Mouse (Mus musculus): Measurements from ENCODE around the gene Spo11.

Gene Spo11

GRCm38 (mm10) chr2:173010220-173010717 is 32.8 kb downstream of the Spo11 start:
- DNase-seq (ENCODE audit: low spot score), result no peak

DNA sequence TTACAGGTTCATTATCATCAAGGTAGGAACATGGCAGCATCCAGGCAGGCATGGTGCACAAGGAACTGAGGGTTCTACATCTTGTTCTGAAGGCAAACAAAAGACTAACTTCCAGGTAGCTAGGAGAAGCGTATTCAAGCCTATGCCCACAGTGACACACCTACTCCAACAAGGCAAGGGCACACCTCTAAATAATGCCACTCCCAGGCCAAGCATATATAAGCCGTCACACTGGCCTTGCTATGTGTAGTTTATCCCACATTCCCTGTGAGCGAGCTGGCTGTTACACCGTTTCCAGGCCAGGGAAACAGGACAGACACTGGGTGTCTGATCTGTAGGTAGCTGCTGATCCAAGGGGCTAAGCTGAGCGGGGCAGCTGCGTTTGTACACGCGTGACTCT is 33.9 kb downstream of the Spo11 start:
- DNase-seq (ENCODE audit: low spot score), result no peak

- DNase-seq (ENCODE audit: low spot score), result no peak
Measured at GRCm38 (mm10) chr2:173014741-173015287, 37.3 kb downstream of the Spo11 start.

DNA sequence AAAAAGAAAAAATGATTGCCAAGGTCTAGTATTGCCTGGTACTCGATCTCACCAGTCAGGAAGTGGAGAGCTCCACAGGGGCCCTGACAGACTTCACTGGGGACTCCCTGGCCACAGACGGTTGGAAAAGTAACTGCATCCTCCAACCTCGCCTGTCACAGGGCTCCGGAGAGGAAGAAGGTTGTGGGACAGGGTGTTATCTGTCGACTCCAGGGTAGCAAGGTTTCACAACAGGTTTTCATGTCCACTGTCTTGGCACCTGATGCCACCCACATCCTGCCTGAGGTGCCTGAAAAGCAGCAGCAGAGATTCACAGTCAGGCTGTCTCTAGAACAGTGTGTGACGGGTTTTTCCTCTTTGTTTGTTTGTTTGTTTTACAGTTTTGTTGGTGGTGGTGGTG is 40.4 kb downstream of the Spo11 start:
- no peak for DNase-seq (ENCODE audit: low spot score)

DNA sequence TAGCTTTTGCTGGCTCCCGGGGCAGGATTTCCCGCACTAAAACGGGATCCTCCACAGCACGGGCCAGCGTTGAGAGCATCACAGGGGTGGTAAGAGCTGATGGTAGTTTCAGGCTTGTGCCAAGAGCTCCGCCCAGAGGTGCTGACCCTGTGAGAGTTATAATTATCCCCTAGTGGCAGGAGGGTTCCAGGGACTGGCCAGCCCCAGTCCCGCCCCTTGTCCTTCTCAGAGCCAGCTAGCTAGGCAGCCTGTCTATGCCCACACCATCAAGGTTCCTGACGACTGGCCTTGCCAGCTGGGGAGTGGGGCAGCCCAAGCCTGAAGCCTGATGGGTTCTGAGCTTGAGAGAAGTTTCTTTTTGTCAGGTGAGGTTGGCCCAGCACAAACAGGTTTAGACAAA is 41.1 kb downstream of the Spo11 start:
- no peak for DNase-seq (ENCODE audit: low spot score)

- no peak for DNase-seq (ENCODE audit: low spot score)
Measured at GRCm38 (mm10) chr2:173019322-173019721, 41.8 kb downstream of the Spo11 start.

- peak; percentile 81 for DNase-seq (ENCODE audit: low spot score)
Measured at GRCm38 (mm10) chr2:173019790-173020189, 42.3 kb downstream of the Spo11 start.

- no peak for DNase-seq (ENCODE audit: low spot score)
Measured at GRCm38 (mm10) chr2:173020430-173020829, 42.9 kb downstream of the Spo11 start, which contains the start of gene Rbm38. Gene Rbm38 (plus strand): TSS chr2:173020498.

- DNase-seq (ENCODE audit: low spot score), result peak; percentile 93
Measured at GRCm38 (mm10) chr2:173021633-173022055, 44.1 kb downstream of the Spo11 start.

DNA sequence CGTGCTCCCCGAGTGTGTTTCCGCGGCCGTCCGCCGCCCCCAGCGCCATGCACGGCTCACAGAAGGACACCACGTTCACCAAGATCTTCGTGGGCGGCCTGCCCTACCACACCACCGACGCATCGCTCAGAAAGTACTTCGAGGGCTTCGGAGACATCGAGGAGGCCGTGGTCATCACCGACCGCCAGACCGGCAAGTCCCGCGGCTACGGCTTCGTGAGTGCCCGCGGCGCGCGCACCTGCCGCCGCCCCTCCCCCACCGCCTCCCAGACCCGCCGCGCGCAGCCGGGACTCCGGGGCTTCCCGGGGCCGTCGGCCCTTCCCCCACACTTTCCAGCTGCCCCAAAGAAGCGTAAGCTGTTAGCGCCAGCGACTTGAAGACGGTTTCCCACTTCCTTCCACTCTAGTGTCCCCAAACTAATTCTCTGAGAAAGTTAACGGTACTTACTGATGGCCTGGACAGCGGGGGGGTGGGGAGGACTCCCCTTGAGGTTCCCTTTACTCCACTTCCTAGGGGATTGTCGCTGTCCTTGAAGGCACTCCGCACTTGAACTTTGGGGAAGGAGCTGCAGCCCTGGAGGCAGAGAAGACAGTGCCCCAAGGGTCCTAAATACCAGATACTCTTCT is 44.7 kb downstream of the Spo11 start:
- DNase-seq (ENCODE audit: low spot score), result no peak

DNA sequence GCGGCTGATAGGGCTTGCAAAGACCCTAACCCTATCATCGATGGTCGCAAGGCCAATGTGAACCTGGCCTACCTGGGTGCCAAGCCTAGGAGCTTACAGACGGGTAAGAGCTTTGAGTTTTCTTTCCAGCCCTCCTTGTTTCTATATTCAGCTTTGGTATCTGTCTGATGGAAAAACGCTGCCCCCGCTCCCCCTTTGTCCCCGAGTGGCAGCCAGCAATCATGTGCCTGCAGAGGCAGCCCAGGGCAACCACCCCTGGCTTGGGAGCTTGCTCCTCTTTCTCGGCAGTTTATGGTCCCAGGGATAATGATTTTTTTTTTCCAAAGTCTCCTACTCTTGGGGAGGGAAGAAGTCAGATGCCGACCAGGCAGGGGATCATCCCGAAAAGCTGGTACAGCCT is 45.3 kb downstream of the Spo11 start:
- no peak for DNase-seq (ENCODE audit: low spot score)

- no peak for DNase-seq (ENCODE audit: low spot score)
Measured at GRCm38 (mm10) chr2:173023371-173023851, 45.9 kb downstream of the Spo11 start.

DNA sequence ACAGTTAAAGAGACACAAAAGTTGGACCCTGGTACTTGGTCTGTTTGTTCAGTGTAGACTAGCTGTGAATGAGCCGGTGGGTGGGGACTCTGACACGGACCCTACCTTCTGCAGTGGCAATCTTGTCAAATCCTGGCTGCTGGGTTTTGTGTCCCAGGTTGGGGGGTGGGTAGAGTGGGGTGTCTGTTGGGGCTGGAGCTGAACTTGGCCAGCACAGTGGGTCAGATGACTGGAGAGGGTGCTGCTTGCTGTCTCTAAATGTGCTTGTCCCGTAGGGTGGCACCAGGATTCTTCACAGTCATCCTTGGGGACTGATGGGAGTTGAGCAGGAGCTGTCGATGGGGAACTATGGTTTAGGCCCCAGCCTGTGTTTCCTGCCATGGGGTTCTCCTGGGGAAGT is 46.5 kb downstream of the Spo11 start:
- DNase-seq (ENCODE audit: low spot score), result no peak

GRCm38 (mm10) chr2:173024392-173024791 is 46.9 kb downstream of the Spo11 start:
- DNase-seq (ENCODE audit: low spot score), result no peak

- no peak for DNase-seq (ENCODE audit: low spot score)
Measured at GRCm38 (mm10) chr2:173024938-173025337, 47.4 kb downstream of the Spo11 start.

- DNase-seq (ENCODE audit: low spot score), result no peak
Measured at GRCm38 (mm10) chr2:173026286-173026685, 48.8 kb downstream of the Spo11 start.

- no peak for DNase-seq (ENCODE audit: low spot score)
Measured at GRCm38 (mm10) chr2:173026688-173027131, 49.2 kb downstream of the Spo11 start.

- no peak for DNase-seq (ENCODE audit: low spot score)
Measured at GRCm38 (mm10) chr2:173027169-173027823, 49.8 kb downstream of the Spo11 start.

DNA sequence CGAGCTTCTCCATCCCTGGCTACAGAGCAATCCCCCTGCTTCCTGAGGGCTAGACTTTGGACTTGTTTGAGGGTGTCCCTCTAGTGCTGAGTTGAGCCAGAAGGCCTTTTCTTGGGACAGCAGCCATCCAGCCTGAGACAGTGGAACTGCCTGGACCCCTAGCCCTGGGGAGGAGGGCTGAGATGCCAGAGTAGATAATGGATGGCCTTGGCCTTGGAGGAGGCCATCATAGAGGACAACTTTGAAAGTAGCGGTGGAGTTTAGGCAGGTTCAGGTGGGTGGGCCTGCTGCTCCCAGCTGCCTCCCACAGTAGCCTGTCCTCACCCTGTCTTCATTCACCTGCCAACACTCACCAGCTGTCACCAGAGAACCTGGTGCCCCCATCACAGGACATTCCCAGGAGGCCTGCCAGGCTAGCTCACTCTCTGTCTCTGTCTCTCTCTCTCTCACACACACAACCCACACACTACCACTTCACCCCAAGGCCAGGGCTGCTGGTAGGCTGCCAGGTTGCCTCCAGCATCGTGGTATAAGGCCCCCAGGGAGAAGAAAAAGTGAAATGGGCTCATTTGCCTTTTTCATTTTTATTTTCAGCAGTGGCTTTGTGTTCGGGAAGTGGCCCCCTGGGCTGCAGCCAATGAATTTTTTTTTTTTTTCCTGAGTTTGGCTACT is 50.5 kb downstream of the Spo11 start:
- no peak for DNase-seq (ENCODE audit: low spot score)

DNA sequence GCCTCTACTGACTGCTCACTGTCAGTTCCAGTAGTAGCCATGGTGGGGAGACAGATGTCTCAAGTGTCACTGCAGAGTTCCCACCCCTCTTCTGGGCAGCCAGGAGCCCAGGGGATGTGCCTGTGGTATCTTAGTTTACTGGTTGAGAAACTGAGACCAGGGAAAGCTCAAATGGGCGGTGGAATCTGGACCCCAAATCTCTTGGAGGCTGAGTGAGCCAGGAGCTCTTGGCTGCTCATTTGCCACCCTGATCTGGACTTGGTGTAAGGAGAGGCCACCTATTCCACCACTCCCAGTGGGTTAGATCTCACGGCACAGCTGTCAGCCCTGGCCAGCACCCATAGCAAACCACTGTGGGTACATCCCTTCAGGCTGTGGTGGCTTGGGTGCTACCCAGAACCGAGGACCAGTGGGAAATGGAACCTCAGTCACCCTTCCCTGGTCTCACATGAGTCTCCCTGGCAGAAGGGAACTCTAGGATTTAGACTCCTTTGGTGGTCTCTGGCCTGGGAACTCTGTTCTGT is 51.1 kb downstream of the Spo11 start:
- no peak for DNase-seq (ENCODE audit: low spot score)

- no peak for DNase-seq (ENCODE audit: low spot score)
Measured at GRCm38 (mm10) chr2:173030591-173031338, 53.3 kb downstream of the Spo11 start.

GRCm38 (mm10) chr2:173033531-173033930 is 56.0 kb downstream of the Spo11 start:
- no peak for DNase-seq (ENCODE audit: low spot score)
